Comparison of ENCODE assay signal across 12 mouse cellular contexts in genomic region chr11:49543149-49543548, GRCm38 (mm10). TPM values are rescaled to one million over a fixed set of nuclear protein-coding genes. Genes with fewer than 3 reads are reported as not detected.
DNase-seq lines count a peak whose midpoint lies in the region; ATAC-seq and TF ChIP-seq lines count a peak whose summit lies in the region.
"Not testable (repeated sequence)": the region's sequence is repeated elsewhere in the genome, so short reads cannot be mapped to it uniquely, and the experiment has no call there.
"Had no signal": no experiment of that assay in that cellular context is flagged by ENCODE, and none has a peak within 500 bp of the region (broad histone marks: within the 10 kb centered on the region; RNA-seq: fewer than 3 reads in every experiment).

TSS of gene Olfr1381 (plus strand) at chr11:49543449.

- 58% methylated on average over 3 of the region's 3 CpGs for WGBS in hindbrain, embryonic 11.5 days

- TF ChIP-seq CTCF in brain, embryonic 14.5 days (IDR thresholded peaks at IDR 0.05; ENCODE audit: borderline replicate concordance, extremely low read depth, insufficient read depth, insufficient read length) = not testable (repeated sequence)

- H3K9me3 ChIP-seq in hindbrain, embryonic 11.5 days (ENCODE audit: control insufficient read depth, low read length) = not testable (repeated sequence)

- H3K4me1 ChIP-seq in hindbrain, embryonic 11.5 days (replicated peaks; ENCODE audit: control insufficient read depth, insufficient read depth, low read length) = not testable (repeated sequence)

- not testable (repeated sequence) for H3K4me2 ChIP-seq in hindbrain, embryonic 11.5 days (replicated peaks; ENCODE audit: low read depth, low read length)

- peak; percentile 65 for DNase-seq in Muller cell, postnatal 12 days (ENCODE audit: inconsistent ontology term)
- peak; percentile 0 for DNase-seq in brain, embryonic 14.5 days (ENCODE audit: low read depth)
- DNase-seq in embryo, embryonic 10.5 days (ENCODE audit: low spot score) = peak; percentile 3
- peak; percentile 1 for DNase-seq in embryo, embryonic 11 days
- not testable (repeated sequence) for DNase-seq in hindbrain, embryonic 11.5 days (ENCODE audit: low spot score)
- peak; percentile 2 for DNase-seq in mesoderm, embryonic 11.5 days (ENCODE audit: low read depth, low spot score)

- not testable (repeated sequence) for H3K4me3 ChIP-seq in hindbrain, embryonic 11.5 days (ENCODE audit: low read depth, low read length)

- ATAC-seq in hindbrain, embryonic 11.5 days (ENCODE audit: low FRiP score) = peak; percentile 30; the same call in 1 of the 2 replicates

- not testable (repeated sequence) for H3K36me3 ChIP-seq in hindbrain, embryonic 11.5 days (ENCODE audit: control insufficient read depth, insufficient read depth, low read length)

- not testable (repeated sequence) for TF ChIP-seq POLR2A in brain, embryonic 14.5 days (IDR thresholded peaks at IDR 0.05; ENCODE audit: borderline replicate concordance, extremely low read depth, insufficient read depth, insufficient read length, poor library complexity, severe bottlenecking)

- H3K9ac ChIP-seq in hindbrain, embryonic 11.5 days (ENCODE audit: low read depth, low read length) = not testable (repeated sequence)

- not testable (repeated sequence) for H3K27ac ChIP-seq in hindbrain, embryonic 11.5 days (ENCODE audit: low read depth, low read length)

- H3K27me3 ChIP-seq in hindbrain, embryonic 11.5 days (ENCODE audit: control insufficient read depth, insufficient read depth, low read length) = not testable (repeated sequence)

RNA-seq across cellular contexts. Expression of gene Olfr1381, which starts in this region (rescaled TPM):
- not detected in 2 replicates for polyA plus RNA-seq in brain, embryonic 14.5 days (2012; rRNA removed)
- polyA plus RNA-seq in hindbrain, embryonic 11.5 days (2014; fragmentation: Nextera tagmentation; extraction: Ambion mirVana) = not detected in 2 replicates
- polyA plus RNA-seq: activated CD4-positive, CD25-positive, alpha-beta regulatory T cell, adult 4 months; adrenal gland, adult 2 months; C2C12; cerebellum, adult 2 months; G1E; Patski had no signal

Comparison
In these comparisons a context has a peak if more than half of its experiments do, and no peak if none do; other contexts are left out.
1. Peak in DNase-seq in brain, embryonic 14.5 days; RNA of the gene not detected or under 1 TPM.
2. Peak in ATAC-seq in hindbrain, embryonic 11.5 days; RNA of the gene not detected or under 1 TPM.